ENCODE assay signal across 11 mouse cellular contexts in genomic region chr8:106999068-106999467, GRCm38 (mm10). TPM values are rescaled to one million over a fixed set of nuclear protein-coding genes. Genes with fewer than 3 reads are reported as not detected.
DNase-seq lines count a peak whose midpoint lies in the region; ATAC-seq lines count a peak whose summit lies in the region.
"Had no signal": no experiment of that assay in that cellular context is flagged by ENCODE, and none has a peak within 500 bp of the region (broad histone marks: within the 10 kb centered on the region; RNA-seq: fewer than 3 reads in every experiment).

No protein-coding gene starts in this region.

- H3K4me1 ChIP-seq in heart, embryonic 10.5 days = no peaks in the 10 kb centered on the region
- no peaks in the 10 kb centered on the region for H3K4me1 ChIP-seq in heart, embryonic 15.5 days (replicated peaks)
- no peaks in the 10 kb centered on the region for H3K4me1 ChIP-seq in lung, embryonic 15.5 days
- H3K4me1 ChIP-seq: neural tube, embryonic 13.5 days had no signal

- H3K27me3 ChIP-seq in heart, embryonic 10.5 days (ENCODE audit: insufficient read depth, poor library complexity, severe bottlenecking) = no peaks in the 10 kb centered on the region
- H3K27me3 ChIP-seq in heart, embryonic 15.5 days = no peaks in the 10 kb centered on the region
- H3K27me3 ChIP-seq in lung, embryonic 15.5 days = no peaks in the 10 kb centered on the region
- H3K27me3 ChIP-seq: neural tube, embryonic 13.5 days had no signal

- no peak overlapping the region for H3K4me2 ChIP-seq in heart, embryonic 15.5 days
- no peak overlapping the region for H3K4me2 ChIP-seq in lung, embryonic 15.5 days
- H3K4me2 ChIP-seq: hindbrain, embryonic 14.5 days; neural tube, embryonic 13.5 days had no signal

- peaks cover 22% of the 10 kb centered on the region; the same call in 1 of the 2 replicates for H3K36me3 ChIP-seq in heart, embryonic 10.5 days
- H3K36me3 ChIP-seq in heart, embryonic 15.5 days = peaks cover 4% of the 10 kb centered on the region; the same call in 1 of the 2 replicates
- H3K36me3 ChIP-seq in lung, embryonic 15.5 days = peaks cover 10% of the 10 kb centered on the region; the same call in 1 of the 2 replicates

- H3K9me3 ChIP-seq in heart, embryonic 10.5 days = no peaks in the 10 kb centered on the region
- H3K9me3 ChIP-seq in heart, embryonic 15.5 days (replicated peaks) = no peaks in the 10 kb centered on the region
- no peaks in the 10 kb centered on the region for H3K9me3 ChIP-seq in lung, embryonic 15.5 days
- H3K9me3 ChIP-seq: neural tube, embryonic 13.5 days had no signal

- no peak overlapping the region for H3K9ac ChIP-seq in heart, embryonic 15.5 days
- H3K9ac ChIP-seq in lung, embryonic 15.5 days = no peak overlapping the region
- H3K9ac ChIP-seq: hindbrain, embryonic 14.5 days; neural tube, embryonic 13.5 days had no signal

- no peak for ATAC-seq in heart, embryonic 15.5 days (replicated peaks; ENCODE audit: insufficient number of reproducible peaks, insufficient read depth, low FRiP score, low read depth)
- peak; percentile 59; the same call in 1 of the 2 replicates for ATAC-seq in lung, embryonic 15.5 days (ENCODE audit: borderline replicate concordance, extremely low read depth, low FRiP score, low TSS enrichment)

- H3K4me3 ChIP-seq in heart, embryonic 10.5 days = no peak overlapping the region
- H3K4me3 ChIP-seq in heart, embryonic 15.5 days = no peak overlapping the region
- H3K4me3 ChIP-seq in lung, embryonic 15.5 days = no peak overlapping the region
- H3K4me3 ChIP-seq: neural tube, embryonic 13.5 days had no signal

- H3K27ac ChIP-seq in heart, embryonic 10.5 days = no peak overlapping the region
- 0 out of 2 replicates have a peak overlapping the region, but pooled peaks have one; percentile 31 for H3K27ac ChIP-seq in heart, embryonic 15.5 days
- 0 out of 2 replicates have a peak overlapping the region, but pooled peaks have one; percentile 29 for H3K27ac ChIP-seq in lung, embryonic 15.5 days
- H3K27ac ChIP-seq: hindbrain, embryonic 14.5 days; neural tube, embryonic 13.5 days had no signal

- peak; percentile 93 for DNase-seq in heart, adult 11 months
- no peak for DNase-seq in heart, embryonic 10.5 days (ENCODE audit: low spot score)
- DNase-seq in brain, adult 2 months (ENCODE audit: low read depth, low spot score) = peak; percentile 27
- no peak for DNase-seq in cerebellum, adult 8-10 months
- no peak for DNase-seq in cerebellum, postnatal 36 days
- no peak for DNase-seq in T-cell, adult 2 months (ENCODE audit: low spot score)
- DNase-seq: cerebellum, adult 11-12 months had no signal

- WGBS in heart, embryonic 10.5 days = 91% methylated on average over 1 of the region's 1 CpGs
- WGBS in heart, embryonic 15.5 days = 73% methylated on average over 1 of the region's 1 CpGs
- 72% methylated on average over 1 of the region's 1 CpGs for WGBS in lung, embryonic 15.5 days

RNA-seq across cellular contexts. Expression of gene Vps4a, which starts 32.0 kb away (rescaled TPM):
- polyA plus RNA-seq in heart, embryonic 10.5 days (2016; fragmentation: Nextera tagmentation; extraction: Ambion mirVana) = 52.3 and 52.8 TPM in 2 replicates
- 52.8 and 57.3 TPM in 2 replicates for polyA plus RNA-seq in heart, embryonic 15.5 days (2015; fragmentation: Nextera tagmentation; extraction: Ambion mirVana)
- 65.7 and 68.9 TPM in 2 replicates for polyA plus RNA-seq in lung, embryonic 15.5 days (2015; fragmentation: Nextera tagmentation; extraction: Ambion mirVana)

RNA-seq across cellular contexts. Expression of gene Pdf, which starts 49.3 kb away (rescaled TPM):
- polyA plus RNA-seq in heart, embryonic 10.5 days (2016; fragmentation: Nextera tagmentation; extraction: Ambion mirVana) = 52.5 and 53.1 TPM in 2 replicates
- polyA plus RNA-seq in heart, embryonic 15.5 days (2015; fragmentation: Nextera tagmentation; extraction: Ambion mirVana) = 42.3 and 49.8 TPM in 2 replicates
- 46.9 and 50.3 TPM in 2 replicates for polyA plus RNA-seq in lung, embryonic 15.5 days (2015; fragmentation: Nextera tagmentation; extraction: Ambion mirVana)

RNA-seq across cellular contexts. Expression of gene Cog8, which starts 57.4 kb away (rescaled TPM):
- polyA plus RNA-seq in heart, embryonic 10.5 days (2016; fragmentation: Nextera tagmentation; extraction: Ambion mirVana) = 34.4 and 40.3 TPM in 2 replicates
- 25.1 and 28.9 TPM in 2 replicates for polyA plus RNA-seq in heart, embryonic 15.5 days (2015; fragmentation: Nextera tagmentation; extraction: Ambion mirVana)
- 36.1 and 40.1 TPM in 2 replicates for polyA plus RNA-seq in lung, embryonic 15.5 days (2015; fragmentation: Nextera tagmentation; extraction: Ambion mirVana)

RNA-seq across cellular contexts. Expression of gene Nip7, which starts 57.6 kb away (rescaled TPM):
- 77.8 and 100 TPM in 2 replicates for polyA plus RNA-seq in heart, embryonic 10.5 days (2016; fragmentation: Nextera tagmentation; extraction: Ambion mirVana)
- polyA plus RNA-seq in heart, embryonic 15.5 days (2015; fragmentation: Nextera tagmentation; extraction: Ambion mirVana) = 46.8 and 54.4 TPM in 2 replicates
- 79.9 and 81.0 TPM in 2 replicates for polyA plus RNA-seq in lung, embryonic 15.5 days (2015; fragmentation: Nextera tagmentation; extraction: Ambion mirVana)

Comparison
In these comparisons a context has a peak if more than half of its experiments do, and no peak if none do; other contexts are left out.
1. DNase-seq: peak in heart, adult 11 months (single experiment) and brain, adult 2 months (single experiment); none in heart, embryonic 10.5 days (single experiment), cerebellum, adult 8-10 months (single experiment), cerebellum, postnatal 36 days (0 of 2) and T-cell, adult 2 months (single experiment).